Mouse (Mus musculus) adrenal gland, adult (tissue): Measurements from ENCODE around the gene Vmn1r128.
"Not testable (repeated sequence)": the region's sequence is repeated elsewhere in the genome, so short reads cannot be mapped to it uniquely, and the experiment has no call there.

ENCODE experiments used
- DNase-seq, 2 experiments: peaks; one replicate each; pipeline ENCODE4 v3.0.0; 2022 to 2023; ENCODE audit warnings: low spot score in 1 of 2; ENCODE audit not compliant: inconsistent age in 2 of 2

Vmn1r128 gene

GRCm38 (mm10) chr7:21349073-21349472, at the start of gene Vmn1r128:
TSS of gene Vmn1r128 (plus strand) at chr7:21349373.
- DNase-seq = not testable (repeated sequence)

- not testable (repeated sequence) for DNase-seq
These were observed 47.8 kb upstream of the Vmn1r128 start, which contains the start of gene Vmn1r126 for GRCm38 (mm10) chr7:21301367-21301766. TSS of gene Vmn1r126 (minus strand) at chr7:21301467.

DNA sequence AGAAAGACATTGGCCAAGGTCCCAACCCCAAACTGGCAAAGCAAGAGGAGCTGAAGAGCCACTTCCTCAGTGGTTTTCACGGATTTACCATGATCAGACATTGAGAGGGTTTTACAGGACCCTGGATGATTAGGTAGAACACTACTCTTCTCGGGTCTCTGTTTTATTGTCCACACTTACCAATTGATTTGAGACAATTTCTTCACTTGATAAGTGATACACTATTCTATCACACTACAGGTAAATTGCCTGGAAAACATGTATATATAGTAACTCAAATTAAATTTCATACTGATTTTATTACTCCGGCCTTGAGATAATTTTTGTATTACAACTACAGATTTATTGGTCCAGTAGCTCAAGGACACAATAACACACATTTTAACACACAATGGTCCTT, 29.4 kb upstream of the Vmn1r128 start, which contains the start of gene Vmn1r127:
Gene Vmn1r127 (minus strand): TSS at position 101 of the 400 bp plus-strand sequence.
- DNase-seq = not testable (repeated sequence)

DNA sequence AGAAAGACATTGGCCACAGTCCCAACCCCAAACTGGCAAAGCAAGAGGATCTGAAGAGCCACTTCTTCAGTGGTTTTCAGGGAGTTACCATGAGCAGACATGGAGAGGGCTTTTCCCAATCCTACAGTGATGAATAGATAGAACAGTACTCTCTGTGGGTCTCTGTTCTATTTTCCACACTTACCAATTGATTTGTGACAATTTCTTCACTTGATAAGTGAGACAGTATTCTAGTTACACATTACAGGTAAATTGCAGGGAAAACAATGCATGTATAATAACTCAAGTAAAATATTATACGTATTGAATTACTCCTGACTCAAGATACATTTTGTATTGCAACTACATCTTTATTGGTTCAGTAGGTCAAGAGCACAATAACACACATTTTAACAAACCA, 12.0 kb downstream of the Vmn1r128 start, which contains the start of gene Vmn1r129:
Gene Vmn1r129 (minus strand): TSS at position 101 of the 400 bp plus-strand sequence.
- not testable (repeated sequence) for DNase-seq
